Mouse (Mus musculus): ENCODE measurements at regions not wholly inside any gene's neighbourhood (a gene's known extent, or its start where the extent isn't known, plus 50 kb on each side); places are given as distances from the start of the nearest gene placed in this dataset.

- DNase-seq (ENCODE audit: low spot score in 2 of 2): no peak
- intact Hi-C loops (cut with DNase I): no loop called here
These were observed 81.4 kb upstream of the Ubl3 start for GRCm38 (mm10) chr5:148633999-148634398.

- no peak for DNase-seq (ENCODE audit: low spot score in 2 of 2)
- intact Hi-C loops (cut with DNase I): no loop called here
These were observed 80.7 kb upstream of the Ubl3 start for GRCm38 (mm10) chr5:148633331-148633730.

GRCm38 (mm10) chr5:148632516-148633170 lies 80.1 kb upstream of the Ubl3 start:
- no peak for DNase-seq (ENCODE audit: low spot score in 2 of 2)
- intact Hi-C loops (cut with DNase I): no loop called here

GRCm38 (mm10) chr5:148631566-148631965 lies 79.0 kb upstream of the Ubl3 start:
- intact Hi-C loops (cut with DNase I): no loop called here
- no peak for DNase-seq (ENCODE audit: low spot score in 2 of 2)

- intact Hi-C loops (cut with DNase I): no loop called here
- no peak for DNase-seq (ENCODE audit: low spot score in 2 of 2)
These were observed 73.4 kb upstream of the Ubl3 start for GRCm38 (mm10) chr5:148626014-148626413.

- intact Hi-C loops (cut with DNase I): no loop called here
- peak in 1 of 2 experiments; percentile 51 for DNase-seq (ENCODE audit: low spot score in 2 of 2)
These were observed 72.2 kb upstream of the Ubl3 start for GRCm38 (mm10) chr5:148624649-148625405.

- DNase-seq (ENCODE audit: low spot score in 2 of 2): peak; percentile 55 to 66
- intact Hi-C loops (cut with DNase I): no loop called here
These were observed 68.6 kb upstream of the Ubl3 start for GRCm38 (mm10) chr5:148620895-148621786.

- DNase-seq (ENCODE audit: low spot score in 2 of 2): no peak
- intact Hi-C loops (cut with DNase I): no loop called here
These were observed 67.3 kb upstream of the Ubl3 start for GRCm38 (mm10) chr5:148619917-148620316.

GRCm38 (mm10) chr5:148616426-148616825 lies 63.8 kb upstream of the Ubl3 start:
- no peak for DNase-seq (ENCODE audit: low spot score in 2 of 2)
- intact Hi-C loops (cut with DNase I): no loop called here

- peak; percentile 30 to 48 for DNase-seq (ENCODE audit: low spot score in 2 of 2)
- intact Hi-C loops (cut with DNase I): no loop called here
These were observed 63.2 kb upstream of the Ubl3 start for GRCm38 (mm10) chr5:148615706-148616366.

- intact Hi-C loops (cut with DNase I): no loop called here
- DNase-seq (ENCODE audit: low spot score in 2 of 2): no peak
These were observed 62.5 kb upstream of the Ubl3 start for GRCm38 (mm10) chr5:148615117-148615516.

GRCm38 (mm10) chr5:148611323-148611722 lies 58.7 kb upstream of the Ubl3 start:
- intact Hi-C loops (cut with DNase I): no loop called here
- no peak for DNase-seq (ENCODE audit: low spot score in 2 of 2)

- DNase-seq (ENCODE audit: low spot score in 2 of 2): no peak
- intact Hi-C loops (cut with DNase I): no loop called here
These were observed 56.9 kb upstream of the Ubl3 start for GRCm38 (mm10) chr5:148609506-148609880.

GRCm38 (mm10) chr5:148608857-148609505 lies 56.4 kb upstream of the Ubl3 start:
- intact Hi-C loops (cut with DNase I): no loop called here

GRCm38 (mm10) chr5:148608178-148608577 lies 55.6 kb upstream of the Ubl3 start:
- DNase-seq (ENCODE audit: low spot score in 2 of 2): no peak
- intact Hi-C loops (cut with DNase I): no loop called here

More at GRCm38 (mm10) chr5:148608857-148609505, 56.4 kb upstream of the Ubl3 start:
- DNase-seq (ENCODE audit: low spot score in 2 of 2): no peak

- no peak for DNase-seq (ENCODE audit: low spot score in 2 of 2)
- intact Hi-C loops (cut with DNase I): no loop called here
These were observed 53.1 kb upstream of the Ubl3 start for GRCm38 (mm10) chr5:148605730-148606129.

Data from left cerebral cortex, postnatal 14 days (tissue).